Mouse (Mus musculus) macrophage (primary cell): ENCODE results near the gene Cd300ld. TPM values are rescaled to one million over a fixed set of nuclear protein-coding genes. Genes with fewer than 3 reads are reported as not detected.

Experiments used
- polyA plus RNA-seq: library from polyadenylated mRNA; stranded (reverse); fragments of 250-400 nt; gene quantifications from 3 replicates; pipeline ENCODE4 v1.2.4, GENCODE M21; 2018; ENCODE audit warnings: inconsistent platforms

The Cd300ld gene
- polyA plus RNA-seq, 1 experiment from 2014 or later: 269 TPM

Other genes with a start within 250 kb of the Cd300ld start
- 0.67 to 2.7 TPM (median 1.9 TPM) in 3 replicates for gene Kif19a, start 224.5 kb downstream of the Cd300ld start, polyA plus RNA-seq
- not detected in 3 replicates for gene Btbd17, start 194.0 kb downstream of the Cd300ld start, polyA plus RNA-seq
- not detected in 3 replicates for gene Gpr142, start 191.0 kb downstream of the Cd300ld start, polyA plus RNA-seq
- gene Gprc5c, start 138.8 kb downstream of the Cd300ld start, polyA plus RNA-seq: 1.8 to 17.4 TPM (median 8.2 TPM) in 3 replicates
- gene Cd300a, start 99.9 kb downstream of the Cd300ld start, polyA plus RNA-seq: 86.9 to 197 TPM (median 152 TPM) in 3 replicates
- 149 to 198 TPM (median 167 TPM) in 3 replicates for gene Cd300lb, start 55.5 kb downstream of the Cd300ld start, polyA plus RNA-seq
- 0.56 TPM in 1 of 3 replicates, not detected in the others for gene Cd300c, start 20.8 kb downstream of the Cd300ld start, polyA plus RNA-seq
- gene Cd300c2, start 12.0 kb upstream of the Cd300ld start, polyA plus RNA-seq: 329 to 356 TPM (median 335 TPM) in 3 replicates
- gene Cd300ld2, start 26.3 kb upstream of the Cd300ld start, polyA plus RNA-seq: 0.44 to 2.5 TPM (median 1.1 TPM) in 3 replicates
- 22.8 to 58.2 TPM (median 33.8 TPM) in 3 replicates for gene Cd300ld4, start 37.1 kb upstream of the Cd300ld start, polyA plus RNA-seq
- 8.7 to 52.5 TPM (median 20.9 TPM) in 3 replicates for gene Cd300ld5, start 47.8 kb upstream of the Cd300ld start, polyA plus RNA-seq
- 341 to 1,001 TPM (median 699 TPM) in 3 replicates for gene Cd300ld3, start 58.5 kb upstream of the Cd300ld start, polyA plus RNA-seq
- gene Cd300e, start 72.3 kb upstream of the Cd300ld start, polyA plus RNA-seq: 0.23 to 1.8 TPM (median 0.40 TPM) in 3 replicates
- gene Rab37, start 101.5 kb upstream of the Cd300ld start, polyA plus RNA-seq: 0.43 to 1.1 TPM (median 0.64 TPM) in 3 replicates
- gene Cd300lf, start 144.1 kb upstream of the Cd300ld start, polyA plus RNA-seq: 76.9 to 122 TPM (median 90.4 TPM) in 3 replicates
- 158 to 302 TPM (median 169 TPM) in 3 replicates for gene Slc9a3r1, start 173.4 kb upstream of the Cd300ld start, polyA plus RNA-seq
- gene Tmem104, start 197.6 kb upstream of the Cd300ld start, polyA plus RNA-seq: 86.7 to 149 TPM (median 97.3 TPM) in 3 replicates
- gene Nat9, start 197.9 kb upstream of the Cd300ld start, polyA plus RNA-seq: 49.9 to 79.6 TPM (median 50.9 TPM) in 3 replicates